Mouse (Mus musculus) heart, postnatal 10 days (tissue): Measurements from ENCODE around the gene Gm20870. TPM values are rescaled to one million over a fixed set of nuclear protein-coding genes. Genes with fewer than 3 reads are reported as not detected.
"Not testable (repeated sequence)": the region's sequence is repeated elsewhere in the genome, so short reads cannot be mapped to it uniquely, and the experiment has no call there.

Experiments used
- DNase-seq, 2 experiments: peaks; one replicate each; pipeline ENCODE4 v3.0.0; 2021
- intact Hi-C: fragments of 180-260 bp; cut with DNase I; formaldehyde crosslinking; loops from one replicate; pipeline ENCODE4 v1.15.1; 2025
- total RNA-seq, 2 experiments: library from RNA; stranded (reverse); gene quantifications; 2 replicates each; pipeline ENCODE4 v1.2.3; 2021

Gene Gm20870
- not detected for total RNA-seq

GRCm38 (mm10) chrY:71691743-71692142 lies at the start of gene Gm20870:
TSS of gene Gm20870 (plus strand) at chrY:71692043.
- DNase-seq, intact Hi-C loops: not testable (repeated sequence)

Other genes with a start within 250 kb of the Gm20870 start
- not detected for gene Gm20869, start 222.6 kb upstream of the Gm20870 start, total RNA-seq